Mouse (Mus musculus) midbrain, embryonic 10.5 days (tissue): ENCODE measurements at regions not wholly inside any gene's neighbourhood (a gene's known extent, or its start where the extent isn't known, plus 50 kb on each side); places are given as distances from the start of the nearest gene placed in this dataset.

Experiments used
- DNase-seq: peaks from one replicate; pipeline ENCODE4 v3.0.0-alpha.2; 2017; ENCODE audit warnings: low spot score
- H3K27ac ChIP-seq: fragments of 300-500 bp; sonication (generic); replicated peaks from 2 replicates; pipeline ENCODE4 v1.5.1; 2016; ENCODE audit warnings: mild to moderate bottlenecking
- H3K27me3 ChIP-seq: fragments of 300-500 bp; sonication (generic); 2 replicates; pipeline ENCODE4 v1.6.1; 2016; ENCODE audit warnings: low read depth, mild to moderate bottlenecking; ENCODE audit not compliant: poor library complexity, severe bottlenecking
- H3K36me3 ChIP-seq: fragments of 300-500 bp; sonication (generic); 2 replicates; pipeline ENCODE4 v1.6.1; 2016; ENCODE audit warnings: mild to moderate bottlenecking, moderate library complexity
- H3K4me1 ChIP-seq: fragments of 300-500 bp; sonication (generic); 2 replicates; pipeline ENCODE4 v1.6.1; 2016
- H3K4me3 ChIP-seq: fragments of 300-500 bp; sonication (generic); 2 replicates; pipeline ENCODE4 v1.5.1; 2016; ENCODE audit warnings: mild to moderate bottlenecking, moderate library complexity
- H3K9me3 ChIP-seq: fragments of 300-500 bp; sonication (generic); replicated peaks from 2 replicates; pipeline ENCODE4 v1.6.1; 2016; ENCODE audit warnings: mild to moderate bottlenecking
- WGBS: fragments of 180-500 bp; shearing (Covaris S2); methylation state at CpG from one replicate; pipeline ENCODE4 v1.1.7; 2016; 5-methylcytosine and 5-hydroxymethylcytosine counted together

- Histone ChIP-seq H3K9me3 (no peaks in the 10 kb centered on the region), H3K4me1 (no peaks in the 10 kb centered on the region; the same call in 1 of the 2 replicates), H3K27me3 (no peaks in the 10 kb centered on the region), H3K4me3 (no peak overlapping the region), H3K27ac (no peak overlapping the region), H3K36me3 (no peaks in the 10 kb centered on the region)
- DNase-seq, result no peak
- 88% methylated on average over 2 of the region's 2 CpGs for WGBS
Observed at GRCm38 (mm10) chr8:26590591-26591212, 386.4 kb upstream of the Zfp703 start.

- no peak overlapping the region for H3K4me3 ChIP-seq
- no peaks in the 10 kb centered on the region; the same call in 1 of the 2 replicates for H3K4me1 ChIP-seq
- no peak for DNase-seq
- H3K36me3 ChIP-seq, result no peaks in the 10 kb centered on the region
- WGBS, result 71% methylated on average over 3 of the region's 3 CpGs
- no peak overlapping the region for H3K27ac ChIP-seq
- H3K9me3 ChIP-seq, result no peaks in the 10 kb centered on the region
- no peaks in the 10 kb centered on the region for H3K27me3 ChIP-seq
Observed at GRCm38 (mm10) chr8:26591266-26591665, 385.9 kb upstream of the Zfp703 start.

- no peaks in the 10 kb centered on the region for H3K27me3 ChIP-seq
- no peak overlapping the region for H3K4me3 ChIP-seq
- no peaks in the 10 kb centered on the region for H3K36me3 ChIP-seq
- H3K27ac ChIP-seq, result no peak overlapping the region
- no peak for DNase-seq
- WGBS, result 91% methylated on average over 5 of the region's 5 CpGs
- no peaks in the 10 kb centered on the region for H3K9me3 ChIP-seq
- H3K4me1 ChIP-seq, result no peaks in the 10 kb centered on the region; the same call in 1 of the 2 replicates
Observed at GRCm38 (mm10) chr8:26593536-26594368, 383.4 kb upstream of the Zfp703 start.

- H3K27ac ChIP-seq, result no peak overlapping the region
- no peak for DNase-seq
- H3K4me3 ChIP-seq, result no peak overlapping the region
- H3K9me3 ChIP-seq, result no peaks in the 10 kb centered on the region
- 81% methylated on average over 11 of the region's 11 CpGs for WGBS
- H3K36me3 ChIP-seq, result no peaks in the 10 kb centered on the region
- no peaks in the 10 kb centered on the region; the same call in 1 of the 2 replicates for H3K4me1 ChIP-seq
- no peaks in the 10 kb centered on the region for H3K27me3 ChIP-seq
Observed at GRCm38 (mm10) chr8:26594369-26594920, 382.7 kb upstream of the Zfp703 start.

GRCm38 (mm10) chr8:26595431-26596018 is 381.6 kb upstream of the Zfp703 start:
- H3K36me3 ChIP-seq, result no peaks in the 10 kb centered on the region
- 91% methylated on average over 13 of the region's 13 CpGs for WGBS
- DNase-seq, result no peak

GRCm38 (mm10) chr8:26596665-26597362 is 380.3 kb upstream of the Zfp703 start:
- DNase-seq, result no peak
- H3K27ac ChIP-seq, result no peak overlapping the region
- no peaks in the 10 kb centered on the region for H3K36me3 ChIP-seq
- 72% methylated on average over 7 of the region's 7 CpGs for WGBS
- no peaks in the 10 kb centered on the region for H3K9me3 ChIP-seq
- no peak overlapping the region for H3K4me3 ChIP-seq
- H3K27me3 ChIP-seq, result no peaks in the 10 kb centered on the region
- no peaks in the 10 kb centered on the region; the same call in 1 of the 2 replicates for H3K4me1 ChIP-seq

More at GRCm38 (mm10) chr8:26595431-26596018, 381.6 kb upstream of the Zfp703 start:
- no peak overlapping the region for H3K4me3 ChIP-seq
- H3K27me3 ChIP-seq, result no peaks in the 10 kb centered on the region
- no peaks in the 10 kb centered on the region for H3K9me3 ChIP-seq
- no peaks in the 10 kb centered on the region; the same call in 1 of the 2 replicates for H3K4me1 ChIP-seq
- no peak overlapping the region for H3K27ac ChIP-seq

GRCm38 (mm10) chr8:26598520-26598919 is 378.6 kb upstream of the Zfp703 start:
- DNase-seq, result no peak
- no peak overlapping the region for H3K4me3 ChIP-seq
- 90% methylated on average over 8 of the region's 8 CpGs for WGBS
- H3K27me3 ChIP-seq, result no peaks in the 10 kb centered on the region
- H3K9me3 ChIP-seq, result no peaks in the 10 kb centered on the region
- no peaks in the 10 kb centered on the region; the same call in 1 of the 2 replicates for H3K4me1 ChIP-seq
- H3K27ac ChIP-seq, result no peak overlapping the region
- no peaks in the 10 kb centered on the region for H3K36me3 ChIP-seq

- 92% methylated on average over 9 of the region's 9 CpGs for WGBS
- H3K9me3 ChIP-seq, result no peaks in the 10 kb centered on the region
- no peaks in the 10 kb centered on the region for H3K4me1 ChIP-seq
- no peak overlapping the region for H3K27ac ChIP-seq
- no peaks in the 10 kb centered on the region for H3K27me3 ChIP-seq
- no peaks in the 10 kb centered on the region for H3K36me3 ChIP-seq
- no peak for DNase-seq
- no peak overlapping the region for H3K4me3 ChIP-seq
Observed at GRCm38 (mm10) chr8:26600127-26600526, 377.0 kb upstream of the Zfp703 start.

- Histone ChIP-seq H3K27me3 (no peaks in the 10 kb centered on the region), H3K36me3 (no peaks in the 10 kb centered on the region)
- WGBS, result 88% methylated on average over 1 of the region's 1 CpGs
Observed at GRCm38 (mm10) chr8:26608001-26608400, 369.1 kb upstream of the Zfp703 start.

GRCm38 (mm10) chr8:26608588-26608987 is 368.5 kb upstream of the Zfp703 start:
- H3K36me3 ChIP-seq, result no peaks in the 10 kb centered on the region
- H3K4me3 ChIP-seq, result no peak overlapping the region
- no peaks in the 10 kb centered on the region for H3K27me3 ChIP-seq
- no peaks in the 10 kb centered on the region for H3K4me1 ChIP-seq
- no peak for DNase-seq
- peaks cover 6% of the 10 kb centered on the region; the same call in 1 of the 2 replicates for H3K9me3 ChIP-seq
- H3K27ac ChIP-seq, result no peak overlapping the region
- 57% methylated on average over 3 of the region's 3 CpGs for WGBS

More at GRCm38 (mm10) chr8:26608001-26608400, 369.1 kb upstream of the Zfp703 start:
- DNase-seq, result no peak
- H3K9me3 ChIP-seq, result peaks cover 6% of the 10 kb centered on the region; the same call in 1 of the 2 replicates
- no peaks in the 10 kb centered on the region for H3K4me1 ChIP-seq
- H3K4me3 ChIP-seq, result no peak overlapping the region
- no peak overlapping the region for H3K27ac ChIP-seq

GRCm38 (mm10) chr8:26612153-26612552 is 365.0 kb upstream of the Zfp703 start:
- no peak for DNase-seq
- Histone ChIP-seq H3K4me1 (no peaks in the 10 kb centered on the region), H3K36me3 (no peaks in the 10 kb centered on the region), H3K27ac (no peak overlapping the region), H3K27me3 (no peaks in the 10 kb centered on the region), H3K4me3 (no peak overlapping the region), H3K9me3 (peaks cover 6% of the 10 kb centered on the region; the same call in 1 of the 2 replicates)
